Mouse (Mus musculus): ENCODE measurements around the gene Stkld1. TPM values are rescaled to one million over a fixed set of nuclear protein-coding genes. Genes with fewer than 3 reads are reported as not detected.

Stkld1 gene
- total RNA-seq, 4 experiments from 2014 or later: not detected

GRCm38 (mm10) chr2:26915927-26916728 is 17.7 kb upstream of the Stkld1 start, which contains the start of the genes Surf2 and Surf1:
Gene Surf2, plus strand, starts transcription at chr2:26916367.
Gene Surf1, minus strand, starts transcription at chr2:26916530.
- DNase-seq (ENCODE audit: low spot score): peak; percentile 84

GRCm38 (mm10) chr2:26916738-26917137 is 17.1 kb upstream of the Stkld1 start:
- no peak for DNase-seq (ENCODE audit: low spot score)

GRCm38 (mm10) chr2:26919684-26920083 is 14.2 kb upstream of the Stkld1 start:
- DNase-seq (ENCODE audit: low spot score): no peak

GRCm38 (mm10) chr2:26920190-26920855 is 13.5 kb upstream of the Stkld1 start:
- no peak for DNase-seq (ENCODE audit: low spot score)

GRCm38 (mm10) chr2:26921784-26922183 is 12.1 kb upstream of the Stkld1 start:
- no peak for DNase-seq (ENCODE audit: low spot score)

DNA sequence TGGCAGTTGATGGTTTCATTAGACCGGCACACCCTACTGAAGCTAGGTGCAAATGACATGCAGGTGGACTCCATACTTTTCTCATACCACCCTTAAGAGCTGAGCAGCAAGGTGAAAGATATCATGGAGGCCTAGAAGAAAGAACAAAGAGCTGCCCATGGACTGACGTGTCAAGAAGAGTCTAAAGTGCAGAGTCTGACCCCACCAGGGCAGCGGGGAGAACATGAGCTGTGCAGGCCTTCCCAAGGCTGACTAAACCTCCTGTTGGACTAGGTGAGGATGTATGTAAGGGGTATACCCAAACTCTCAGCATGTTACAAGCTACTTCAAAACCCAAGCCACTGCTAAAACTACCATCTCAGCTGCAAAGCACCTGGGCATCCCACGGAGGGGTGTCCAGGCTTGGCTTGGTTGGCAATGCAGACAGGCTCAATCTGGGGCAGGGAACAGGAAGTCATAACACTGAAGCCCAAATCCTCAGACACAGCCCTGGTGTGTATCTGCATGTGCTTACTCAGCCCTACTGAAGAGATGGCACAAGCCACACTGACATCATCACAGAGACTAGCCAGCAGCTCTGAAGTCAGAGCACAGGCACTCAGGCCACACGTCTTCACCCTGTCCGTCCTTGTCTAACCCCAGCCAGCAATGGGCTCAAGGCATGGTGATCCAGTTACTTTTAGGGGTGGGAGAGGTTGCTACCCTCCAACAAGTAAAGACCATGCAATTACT is 5.9 kb upstream of the Stkld1 start:
- no peak for DNase-seq (ENCODE audit: low spot score)

DNA sequence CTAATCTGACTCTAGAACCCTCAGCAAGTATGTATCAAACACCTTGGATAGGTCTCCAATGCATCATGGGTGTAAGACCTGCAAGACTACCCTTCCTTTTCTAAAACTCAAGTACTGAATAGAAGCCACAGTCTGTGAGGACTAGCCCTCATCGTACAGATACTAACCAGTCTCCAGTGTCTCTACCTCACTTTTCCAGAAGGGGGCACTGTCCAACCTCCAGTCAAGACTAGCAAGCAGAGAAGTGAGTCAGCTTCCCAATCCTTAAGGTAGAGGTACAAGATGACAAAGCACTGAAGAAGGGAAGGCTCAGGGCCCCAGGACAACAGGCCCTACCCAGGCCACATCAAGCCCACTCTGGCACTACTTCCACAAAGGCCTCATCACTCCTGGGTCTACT is 3.5 kb upstream of the Stkld1 start:
- DNase-seq (ENCODE audit: low spot score): peak; percentile 58

DNA sequence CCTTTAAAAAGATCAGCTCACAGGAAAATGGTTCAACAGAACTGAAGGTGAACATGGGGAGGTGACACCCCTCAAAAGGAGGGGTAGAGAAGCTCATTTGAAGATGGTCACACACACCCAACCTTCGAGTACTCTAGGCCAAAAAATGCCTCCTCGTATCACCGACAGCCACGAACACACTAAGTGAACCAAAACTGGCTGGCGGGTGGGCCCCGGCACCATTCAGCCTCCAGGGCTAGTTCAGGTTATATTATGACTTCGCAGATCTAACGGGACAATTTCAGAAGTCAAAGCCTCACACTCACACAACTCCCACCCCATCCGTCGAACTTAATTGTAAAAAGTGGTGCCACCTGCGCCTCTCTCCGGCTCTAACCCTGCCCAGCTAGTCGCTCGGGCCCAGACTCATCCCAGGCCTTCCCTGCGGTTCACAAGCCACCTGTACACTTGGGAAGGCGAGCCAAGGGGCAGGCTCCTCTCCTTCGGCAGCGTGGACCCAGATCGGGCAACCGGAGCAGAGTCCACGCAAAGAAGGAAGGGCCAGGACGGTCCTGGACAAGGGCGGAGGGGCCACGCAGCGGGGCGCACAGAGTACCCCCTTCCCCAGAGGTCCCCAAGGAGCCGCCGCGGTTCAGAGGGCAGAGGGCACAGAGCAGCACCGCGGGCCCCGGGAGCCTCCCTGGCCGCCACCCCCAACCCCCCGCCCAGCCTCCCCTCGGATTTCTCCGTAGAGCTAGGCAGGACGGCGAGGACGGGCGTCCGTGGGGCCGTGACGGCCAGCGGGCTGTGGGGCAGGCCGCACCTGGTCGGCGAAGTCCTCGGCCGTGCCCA is 1.2 kb upstream of the Stkld1 start:
- DNase-seq (ENCODE audit: low spot score): no peak

- DNase-seq (ENCODE audit: low spot score): no peak
These were observed 1.4 kb downstream of the Stkld1 start for GRCm38 (mm10) chr2:26935286-26935685.

DNA sequence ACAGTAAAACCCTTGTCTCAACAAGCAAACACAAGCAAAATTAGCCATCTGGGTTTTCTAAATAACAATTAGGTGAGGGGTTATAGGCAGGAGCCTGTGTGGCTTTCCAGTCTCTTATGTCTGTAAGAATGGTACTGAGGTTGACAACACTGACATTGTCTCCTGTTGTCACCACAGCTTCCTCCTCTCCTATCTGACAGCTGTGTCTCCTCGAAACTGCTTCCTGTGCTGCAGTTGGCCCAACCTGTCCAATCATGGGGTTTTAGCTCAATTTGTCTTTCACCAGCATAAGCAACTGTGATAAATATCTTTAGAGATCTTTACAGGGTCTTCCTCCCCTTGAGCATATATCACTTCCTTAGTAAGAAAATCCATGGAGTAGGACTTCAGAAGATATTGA is 2.6 kb downstream of the Stkld1 start:
- no peak for DNase-seq (ENCODE audit: low spot score)

GRCm38 (mm10) chr2:26941539-26941938 is 7.7 kb downstream of the Stkld1 start:
- DNase-seq (ENCODE audit: low spot score): no peak

DNA sequence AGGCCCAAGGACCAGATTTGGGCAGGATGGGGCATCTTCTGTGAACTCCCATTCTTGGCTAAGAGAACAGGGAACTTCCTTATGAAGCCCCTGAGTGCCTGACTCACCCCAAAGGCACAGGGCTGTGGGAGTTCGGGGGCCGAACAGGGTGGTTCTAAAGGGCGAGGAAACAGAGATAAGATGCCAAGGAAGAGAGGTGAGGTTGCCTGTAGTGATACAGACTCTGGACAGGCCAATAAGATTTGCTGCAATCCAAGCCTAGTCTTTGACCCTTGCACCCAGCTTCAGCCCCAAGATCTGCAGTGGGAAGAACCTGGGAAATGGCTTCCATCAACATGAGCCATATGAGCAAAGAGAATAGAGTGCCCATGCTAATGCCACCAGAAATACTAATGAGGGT is 9.4 kb downstream of the Stkld1 start:
- no peak for DNase-seq (ENCODE audit: low spot score)

DNA sequence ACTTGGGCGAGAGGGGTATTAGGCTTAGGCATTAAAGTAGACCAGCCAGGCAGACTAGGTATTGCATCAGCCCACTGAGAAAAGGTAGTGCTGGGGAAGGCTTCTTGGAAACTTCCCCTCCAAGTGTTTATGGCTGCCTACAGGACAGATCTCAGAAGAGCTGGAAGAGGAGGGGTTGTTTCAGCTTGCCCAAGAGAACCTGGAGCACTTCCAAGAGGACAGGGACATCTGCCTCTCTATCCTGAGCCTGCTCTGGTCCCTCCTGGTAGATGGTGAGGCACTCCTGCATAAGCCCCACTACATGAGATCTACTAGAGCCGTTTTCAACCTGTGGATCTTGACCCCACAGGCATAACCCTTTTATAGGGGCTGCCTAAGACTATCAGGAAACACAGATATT is 16.6 kb downstream of the Stkld1 start:
- DNase-seq (ENCODE audit: low spot score): no peak

DNA sequence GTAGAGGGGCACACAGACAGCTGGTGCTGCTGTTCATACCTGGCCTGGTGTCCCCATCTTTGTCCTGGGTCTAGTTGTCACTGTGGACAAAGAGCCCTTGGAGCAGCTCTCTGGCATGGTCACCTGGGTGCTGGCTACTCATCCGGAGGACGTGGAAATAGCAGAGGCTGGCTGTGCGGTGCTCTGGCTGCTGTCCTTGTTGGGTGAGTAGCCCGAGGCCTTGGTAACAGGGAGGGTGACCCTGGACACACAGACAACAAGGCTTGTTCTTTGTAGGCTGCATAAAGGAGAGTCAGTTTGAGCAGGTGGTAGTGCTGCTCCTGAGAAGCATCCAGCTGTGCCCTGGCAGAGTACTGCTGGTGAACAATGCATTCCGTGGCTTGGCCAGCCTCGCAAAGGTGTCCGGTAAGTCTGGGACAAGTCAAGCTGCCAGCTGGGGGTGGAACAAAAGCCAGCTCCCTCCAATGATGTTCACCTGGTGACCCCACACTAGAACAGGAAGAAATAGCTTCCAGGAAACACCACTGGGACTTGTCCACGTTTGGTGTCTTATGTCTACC is 17.6 kb downstream of the Stkld1 start:
- DNase-seq (ENCODE audit: low spot score): no peak

DNA sequence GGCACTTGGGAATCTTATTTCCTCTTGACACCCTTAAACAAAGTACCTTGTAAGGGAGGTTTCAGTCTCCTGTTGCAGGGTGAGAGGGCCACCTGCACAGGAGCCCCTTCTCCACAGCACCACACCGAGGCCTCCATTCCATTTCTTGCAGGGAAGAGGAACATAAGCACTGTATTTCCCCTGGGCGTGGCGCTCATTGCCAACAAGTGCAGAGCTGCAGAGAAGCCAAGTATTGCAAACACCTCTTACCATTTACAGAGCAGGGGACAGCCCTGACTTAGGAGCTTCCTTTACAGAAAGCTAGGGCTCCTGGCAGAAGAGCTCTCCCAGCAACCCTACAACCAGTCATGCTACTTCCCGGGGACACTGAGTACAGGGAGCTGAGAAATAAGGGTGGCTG is 18.3 kb downstream of the Stkld1 start:
- DNase-seq (ENCODE audit: low spot score): no peak

DNA sequence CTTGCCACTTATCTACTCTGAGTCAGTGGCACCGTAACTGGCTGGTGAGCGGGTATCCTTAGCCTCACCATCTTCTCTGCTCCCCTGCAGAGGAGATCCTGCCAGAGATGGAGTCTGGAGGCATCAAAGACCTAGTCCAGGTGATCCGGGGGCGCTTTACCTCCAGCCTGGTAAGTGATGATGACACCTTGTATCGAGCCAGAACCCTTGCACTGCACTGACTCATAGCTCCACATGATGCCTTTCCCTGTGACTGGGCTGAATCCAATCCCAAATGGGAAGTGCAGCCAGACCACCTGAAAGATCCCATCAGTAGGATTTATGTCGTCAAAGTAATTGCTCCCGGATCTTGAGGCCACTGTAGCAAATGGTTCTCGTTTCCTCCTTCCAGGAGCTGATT is 19.0 kb downstream of the Stkld1 start:
- no peak for DNase-seq (ENCODE audit: low spot score)

DNA sequence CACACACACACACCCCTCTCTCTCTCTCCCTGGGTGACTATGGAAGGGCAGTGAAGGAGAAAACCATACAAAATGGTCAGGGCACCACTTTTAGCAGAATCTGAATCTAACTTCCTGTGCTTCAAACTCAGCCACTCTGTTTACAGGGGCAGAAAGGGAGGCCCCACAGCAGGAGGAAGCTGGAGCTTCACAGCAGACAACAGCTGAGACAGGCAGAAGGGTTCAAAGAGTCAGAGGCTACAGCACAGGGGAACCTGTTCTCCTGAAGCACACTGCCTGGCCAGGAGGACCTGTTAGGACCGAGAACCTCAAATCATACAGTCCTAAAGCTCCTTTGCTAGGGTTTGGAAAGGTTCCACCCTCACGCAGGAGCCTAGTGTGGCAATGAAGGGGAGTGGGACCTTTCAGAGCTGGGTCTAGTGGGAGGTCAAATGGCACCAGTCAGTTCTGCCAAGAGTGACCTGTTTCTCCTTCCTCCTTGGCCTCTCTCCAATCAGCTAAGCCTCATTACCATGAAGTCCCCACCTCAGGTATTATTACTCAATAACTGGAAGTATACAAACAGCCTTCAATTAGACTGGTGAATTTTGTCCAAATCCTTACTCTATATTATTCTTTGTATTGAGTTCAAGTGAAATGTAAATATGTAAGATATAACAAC is 21.0 kb downstream of the Stkld1 start:
- DNase-seq (ENCODE audit: low spot score): no peak

DNA sequence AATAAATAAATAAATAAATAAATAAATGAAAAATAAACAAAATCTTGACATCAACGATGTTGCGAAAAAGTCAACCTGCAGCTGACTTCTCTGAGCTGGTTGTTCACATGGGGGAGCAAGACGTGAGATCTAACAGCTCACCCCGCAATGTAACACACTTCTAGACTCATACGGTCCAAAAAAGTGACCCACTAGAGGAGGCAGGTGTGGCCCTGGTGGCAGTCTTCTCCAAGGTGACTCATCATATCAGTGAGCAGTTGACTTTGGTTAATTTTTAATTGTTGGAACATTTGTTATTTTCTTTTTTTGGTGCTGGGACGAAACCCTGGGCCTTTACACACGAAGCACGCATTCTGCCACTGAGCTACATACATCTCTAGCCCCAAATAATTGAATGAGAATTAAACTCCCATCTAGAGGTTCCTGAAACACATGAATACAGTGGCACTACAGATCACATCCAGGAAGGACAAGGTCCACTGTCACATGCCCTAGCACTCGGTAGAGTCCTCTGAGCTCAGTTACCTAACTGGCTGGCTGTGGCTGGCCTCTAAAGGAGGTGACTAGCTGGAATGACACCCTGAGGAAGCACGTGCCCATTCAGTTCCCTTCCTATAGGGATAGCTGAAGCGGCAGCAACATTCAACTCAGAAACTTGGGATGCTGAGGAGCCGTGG is 23.1 kb downstream of the Stkld1 start:
- no peak for DNase-seq (ENCODE audit: low spot score)

DNA sequence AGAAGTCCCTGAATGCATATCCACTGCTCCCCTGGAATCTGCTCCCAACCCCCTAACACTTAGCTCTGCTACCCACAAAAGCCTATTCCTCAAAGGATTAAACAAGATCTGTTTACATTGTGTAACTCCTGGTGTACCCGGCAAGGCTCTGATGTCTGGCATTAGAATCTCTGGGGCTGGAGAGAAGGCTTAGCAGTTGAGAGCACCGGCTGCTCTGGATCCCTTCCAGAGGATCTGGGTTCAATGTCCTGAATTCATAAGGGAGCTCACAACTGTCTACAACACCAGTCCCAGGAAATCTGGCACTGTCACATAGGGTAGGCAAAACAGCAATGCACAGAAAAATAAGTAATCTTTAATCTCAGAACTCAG is 23.6 kb downstream of the Stkld1 start:
- DNase-seq (ENCODE audit: low spot score): no peak

GRCm38 (mm10) chr2:26960756-26961155 is 26.9 kb downstream of the Stkld1 start:
- DNase-seq (ENCODE audit: low spot score): no peak

All from heart, adult 8-10 months (tissue).